Mouse (Mus musculus): ENCODE measurements around the gene Sp1. TPM values are rescaled to one million over a fixed set of nuclear protein-coding genes. Genes with fewer than 3 reads are reported as not detected.

Sp1 gene
- polyA plus RNA-seq, 1 experiment: 13.8 TPM

GRCm38 (mm10) chr15:102463666-102464065, 57.7 kb downstream of the Sp1 start:
- Histone ChIP-seq H3K4me1 (ENCODE audit: control insufficient read depth, insufficient read depth, insufficient read length, low read length) (peaks cover 10% of the 10 kb centered on the region), H3K27ac (ENCODE audit: insufficient read depth, low read depth, low read length) (no peak overlapping the region), H3K27me3 (ENCODE audit: control insufficient read depth, insufficient read depth, low read length) (no peaks in the 10 kb centered on the region), H3K4me3 (ENCODE audit: low read depth, low read length) (no peak overlapping the region), H3K36me3 (ENCODE audit: control insufficient read depth, insufficient read depth, low read length) (peaks cover 37% of the 10 kb centered on the region)
- TF ChIP-seq POLR2A (IDR thresholded peaks at IDR 0.05; ENCODE audit: low read depth, low read length) (no peak), CTCF (IDR thresholded peaks at IDR 0.05; ENCODE audit: extremely low read depth, insufficient read length, insufficient replicate concordance, low read depth, low read length) (no peak)

- Histone ChIP-seq H3K27me3 (ENCODE audit: control insufficient read depth, insufficient read depth, low read length) (no peaks in the 10 kb centered on the region), H3K4me1 (ENCODE audit: control insufficient read depth, insufficient read depth, insufficient read length, low read length) (peaks cover 4% of the 10 kb centered on the region; the same call in 1 of the 2 replicates), H3K36me3 (ENCODE audit: control insufficient read depth, insufficient read depth, low read length) (peaks cover 24% of the 10 kb centered on the region), H3K4me3 (ENCODE audit: low read depth, low read length) (no peak overlapping the region), H3K27ac (ENCODE audit: insufficient read depth, low read depth, low read length) (no peak overlapping the region)
- TF ChIP-seq POLR2A (IDR thresholded peaks at IDR 0.05; ENCODE audit: low read depth, low read length) (no peak), CTCF (IDR thresholded peaks at IDR 0.05; ENCODE audit: extremely low read depth, insufficient read length, insufficient replicate concordance, low read depth, low read length) (no peak)
- 98% methylated on average over 9 of the region's 9 CpGs for WGBS
Measured at GRCm38 (mm10) chr15:102468675-102469370, 62.9 kb downstream of the Sp1 start.

GRCm38 (mm10) chr15:102470183-102470604, 64.3 kb downstream of the Sp1 start, which contains the start of gene Pcbp2:
Gene Pcbp2, plus strand, starts transcription at chr15:102470539.
- Histone ChIP-seq H3K27me3 (ENCODE audit: control insufficient read depth, insufficient read depth, low read length) (no peaks in the 10 kb centered on the region), H3K4me1 (ENCODE audit: control insufficient read depth, insufficient read depth, insufficient read length, low read length) (peaks cover 4% of the 10 kb centered on the region; the same call in 1 of the 2 replicates), H3K36me3 (ENCODE audit: control insufficient read depth, insufficient read depth, low read length) (peaks cover 28% of the 10 kb centered on the region), H3K4me3 (ENCODE audit: low read depth, low read length) (peak within 1 kb of the TSS; percentile 98), H3K27ac (ENCODE audit: insufficient read depth, low read depth, low read length) (peak within 1 kb of the TSS; percentile 76)
- WGBS: 1% methylated on average over 35 of the region's 40 CpGs
- TF ChIP-seq POLR2A (IDR thresholded peaks at IDR 0.05; ENCODE audit: low read depth, low read length) (peak; percentile 66; the same call in 1 of the 2 replicates), CTCF (IDR thresholded peaks at IDR 0.05; ENCODE audit: extremely low read depth, insufficient read length, insufficient replicate concordance, low read depth, low read length) (peak; percentile 88; the same call in 1 of the 2 replicates)

- H3K27me3 ChIP-seq (ENCODE audit: control insufficient read depth, insufficient read depth, low read length): no peaks in the 10 kb centered on the region
- H3K4me1 ChIP-seq (ENCODE audit: control insufficient read depth, insufficient read depth, insufficient read length, low read length): peaks cover 4% of the 10 kb centered on the region; the same call in 1 of the 2 replicates
- TF ChIP-seq POLR2A (IDR thresholded peaks at IDR 0.05; ENCODE audit: low read depth, low read length): no peak; the same call in 1 of the 2 replicates
- TF ChIP-seq CTCF (IDR thresholded peaks at IDR 0.05; ENCODE audit: extremely low read depth, insufficient read length, insufficient replicate concordance, low read depth, low read length): no peak
- 1% methylated on average over 42 of the region's 67 CpGs for WGBS
- H3K4me3 ChIP-seq (ENCODE audit: low read depth, low read length): peak overlapping the region; percentile 98
- H3K36me3 ChIP-seq (ENCODE audit: control insufficient read depth, insufficient read depth, low read length): peaks cover 28% of the 10 kb centered on the region
- peak overlapping the region; percentile 76 for H3K27ac ChIP-seq (ENCODE audit: insufficient read depth, low read depth, low read length)
Measured at GRCm38 (mm10) chr15:102470605-102471294, 64.8 kb downstream of the Sp1 start.

GRCm38 (mm10) chr15:102471295-102471645, 65.3 kb downstream of the Sp1 start:
- under 1% methylated on average over 10 of the region's 10 CpGs for WGBS
- Histone ChIP-seq H3K27ac (ENCODE audit: insufficient read depth, low read depth, low read length) (no peak overlapping the region; the same call in 1 of the 2 replicates), H3K36me3 (ENCODE audit: control insufficient read depth, insufficient read depth, low read length) (peaks cover 33% of the 10 kb centered on the region), H3K4me1 (ENCODE audit: control insufficient read depth, insufficient read depth, insufficient read length, low read length) (peaks cover 4% of the 10 kb centered on the region; the same call in 1 of the 2 replicates), H3K4me3 (ENCODE audit: low read depth, low read length) (peak overlapping the region; percentile 98), H3K27me3 (ENCODE audit: control insufficient read depth, insufficient read depth, low read length) (no peaks in the 10 kb centered on the region)
- TF ChIP-seq CTCF (IDR thresholded peaks at IDR 0.05; ENCODE audit: extremely low read depth, insufficient read length, insufficient replicate concordance, low read depth, low read length) (no peak), POLR2A (IDR thresholded peaks at IDR 0.05; ENCODE audit: low read depth, low read length) (no peak)

GRCm38 (mm10) chr15:102471727-102472126, 65.8 kb downstream of the Sp1 start:
- TF ChIP-seq POLR2A (IDR thresholded peaks at IDR 0.05; ENCODE audit: low read depth, low read length) (no peak), CTCF (IDR thresholded peaks at IDR 0.05; ENCODE audit: extremely low read depth, insufficient read length, insufficient replicate concordance, low read depth, low read length) (no peak)
- Histone ChIP-seq H3K27ac (ENCODE audit: insufficient read depth, low read depth, low read length) (no peak overlapping the region), H3K4me3 (ENCODE audit: low read depth, low read length) (no peak overlapping the region), H3K36me3 (ENCODE audit: control insufficient read depth, insufficient read depth, low read length) (peaks cover 36% of the 10 kb centered on the region), H3K27me3 (ENCODE audit: control insufficient read depth, insufficient read depth, low read length) (no peaks in the 10 kb centered on the region), H3K4me1 (ENCODE audit: control insufficient read depth, insufficient read depth, insufficient read length, low read length) (peaks cover 4% of the 10 kb centered on the region; the same call in 1 of the 2 replicates)

- peaks cover 4% of the 10 kb centered on the region; the same call in 1 of the 2 replicates for H3K4me1 ChIP-seq (ENCODE audit: control insufficient read depth, insufficient read depth, insufficient read length, low read length)
- WGBS: 46% methylated on average over 2 of the region's 2 CpGs
- H3K36me3 ChIP-seq (ENCODE audit: control insufficient read depth, insufficient read depth, low read length): peaks cover 42% of the 10 kb centered on the region
- H3K4me3 ChIP-seq (ENCODE audit: low read depth, low read length): no peak overlapping the region
- H3K27ac ChIP-seq (ENCODE audit: insufficient read depth, low read depth, low read length): no peak overlapping the region
- TF ChIP-seq CTCF (IDR thresholded peaks at IDR 0.05; ENCODE audit: extremely low read depth, insufficient read length, insufficient replicate concordance, low read depth, low read length) (no peak), POLR2A (IDR thresholded peaks at IDR 0.05; ENCODE audit: low read depth, low read length) (no peak)
- H3K27me3 ChIP-seq (ENCODE audit: control insufficient read depth, insufficient read depth, low read length): no peaks in the 10 kb centered on the region
Measured at GRCm38 (mm10) chr15:102473246-102473645, 67.3 kb downstream of the Sp1 start.
